Mouse (Mus musculus) myocyte (in vitro differentiated cells): ENCODE data around the gene Parvb. TPM values are rescaled to one million over a fixed set of nuclear protein-coding genes. Genes with fewer than 3 reads are reported as not detected.
A peak's percentile ranks its signal among the peaks of the same experiment; 100 is the strongest.

ENCODE experiments used
- H3K27me3 ChIP-seq: one replicate; pipeline ENCODE4 v1.6.1; 2011; ENCODE audit not compliant: control insufficient read depth, insufficient read depth, insufficient read length
- H3K36me3 ChIP-seq: one replicate; pipeline ENCODE4 v1.6.1; 2011; ENCODE audit not compliant: control insufficient read depth, insufficient read depth
- H3K4me2 ChIP-seq: one replicate; pipeline ENCODE4 v1.6.1; 2011; ENCODE audit warnings: low read depth, control low read depth
- H3K4me3 ChIP-seq: one replicate; pipeline ENCODE4 v1.5.1; 2011; ENCODE audit warnings: mild to moderate bottlenecking, control low read depth, moderate library complexity
- H3K79me2 ChIP-seq: one replicate; pipeline ENCODE4 v1.6.1; 2011; ENCODE audit not compliant: control insufficient read depth, insufficient read depth
- H3ac ChIP-seq: one replicate; pipeline ENCODE4 v1.6.1; 2011; ENCODE audit not compliant: control insufficient read depth, insufficient read length
- CEBPB ChIP-seq: IDR thresholded peaks from 2 replicates; pipeline ENCODE4 v1.6.1; 2011; ENCODE audit warnings: mild to moderate bottlenecking, moderate library complexity; ENCODE audit not compliant: poor library complexity, insufficient read depth, severe bottlenecking
- E2F4 ChIP-seq: IDR thresholded peaks from one replicate; pipeline ENCODE4 v1.6.1; 2011; ENCODE audit warnings: mild to moderate bottlenecking, control low read depth, moderate library complexity; ENCODE audit not compliant: insufficient read depth
- MAX ChIP-seq: IDR thresholded peaks from one replicate; pipeline ENCODE4 v1.6.1; 2011; ENCODE audit warnings: low read depth, mild to moderate bottlenecking, control low read depth
- MYOD1 ChIP-seq, 3 experiments: IDR thresholded peaks; one replicate each; pipeline ENCODE4 v1.6.1; 2011; ENCODE audit warnings: control low read depth in 2 of 3, low read depth in 2 of 3, mild to moderate bottlenecking in 2 of 3, moderate library complexity in 1 of 3; ENCODE audit not compliant: insufficient read length in 2 of 3, control insufficient read depth in 1 of 3
- MYOG ChIP-seq, 3 experiments: IDR thresholded peaks; one replicate each; pipeline ENCODE4 v1.6.1; 2011; ENCODE audit warnings: control low read depth in 2 of 3, low read depth in 2 of 3, mild to moderate bottlenecking in 2 of 3; ENCODE audit not compliant: insufficient read length in 2 of 3, control insufficient read depth in 1 of 3, insufficient read depth in 1 of 3
- POLR2A ChIP-seq: IDR thresholded peaks from one replicate; pipeline ENCODE4 v1.6.1; 2011; ENCODE audit warnings: low read depth, mild to moderate bottlenecking, control low read depth, moderate library complexity; ENCODE audit not compliant: insufficient read length
- POLR2AphosphoS2 ChIP-seq: IDR thresholded peaks from one replicate; pipeline ENCODE4 v1.6.1; 2011; ENCODE audit warnings: low read depth, control low read depth; ENCODE audit not compliant: insufficient read length
- REST ChIP-seq: IDR thresholded peaks from one replicate; pipeline ENCODE4 v1.6.1; 2011; ENCODE audit warnings: mild to moderate bottlenecking, control low read depth, moderate library complexity; ENCODE audit not compliant: insufficient read depth, insufficient read length
- SRF ChIP-seq: IDR thresholded peaks from one replicate; pipeline ENCODE4 v1.6.1; 2011; ENCODE audit warnings: low read depth; ENCODE audit not compliant: control insufficient read depth, insufficient read length
- TCF12 ChIP-seq: IDR thresholded peaks from one replicate; pipeline ENCODE4 v1.6.1; 2011; ENCODE audit warnings: mild to moderate bottlenecking, control low read depth; ENCODE audit not compliant: poor library complexity, insufficient read depth, severe bottlenecking
- TCF3 ChIP-seq: IDR thresholded peaks from one replicate; pipeline ENCODE4 v1.6.1; 2011; ENCODE audit warnings: low read depth, control low read depth; ENCODE audit not compliant: insufficient read length
- USF1 ChIP-seq: IDR thresholded peaks from one replicate; pipeline ENCODE4 v1.6.1; 2011; ENCODE audit warnings: low read depth, mild to moderate bottlenecking, control low read depth, moderate library complexity
- polyA plus RNA-seq: library from polyadenylated mRNA; unstranded; fragments of >200 nt; fragmentation: generic; extraction: Trizol; gene quantifications from one replicate; pipeline ENCODE4 v1.2.1, GENCODE M21; 2012; ENCODE audit warnings: missing spikeins

Parvb gene
- polyA plus RNA-seq, 1 experiment: 86.2 TPM

GRCm38 (mm10) chr15:84241520-84241919 lies 9.7 kb downstream of the Parvb start:
- no peaks in the 10 kb centered on the region for H3K27me3 ChIP-seq
- peaks cover 7% of the 10 kb centered on the region for H3K36me3 ChIP-seq
- peaks cover 99% of the 10 kb centered on the region for H3K79me2 ChIP-seq
- peak overlapping the region; percentile 48 for H3K4me2 ChIP-seq
- H3K4me3 ChIP-seq: no peak overlapping the region
- TF ChIP-seq SRF (no peak), CEBPB (no peak), TCF12 (peak; percentile 37), MAX (no peak), MYOD1 (IDR thresholded peaks at IDR 0.05; ENCODE audit: control insufficient read depth in 1 of 3, insufficient read length in 2 of 3, low read depth in 2 of 3) (peak; percentile 8 to 79 (median 61)), REST (no peak), POLR2AphosphoS2 (no peak), TCF3 (no peak), USF1 (peak; percentile 19), POLR2A (no peak), MYOG (IDR thresholded peaks at IDR 0.05; ENCODE audit: control insufficient read depth in 1 of 3, insufficient read depth in 1 of 3, insufficient read length in 2 of 3, low read depth in 2 of 3) (peak; percentile 45 to 85 (median 83)), E2F4 (no peak)
- H3ac ChIP-seq: no peak overlapping the region

GRCm38 (mm10) chr15:84245104-84245503 lies 13.3 kb downstream of the Parvb start:
- H3K36me3 ChIP-seq: peaks cover 12% of the 10 kb centered on the region
- no peak overlapping the region for H3K4me2 ChIP-seq
- no peak overlapping the region for H3K4me3 ChIP-seq
- no peaks in the 10 kb centered on the region for H3K27me3 ChIP-seq
- TF ChIP-seq USF1 (no peak), POLR2AphosphoS2 (no peak), E2F4 (no peak), REST (no peak), SRF (no peak), MAX (no peak), MYOD1 (IDR thresholded peaks at IDR 0.05; ENCODE audit: control insufficient read depth in 1 of 3, insufficient read length in 2 of 3, low read depth in 2 of 3) (no peak), TCF12 (no peak), CEBPB (no peak), POLR2A (no peak), TCF3 (no peak), MYOG (IDR thresholded peaks at IDR 0.05; ENCODE audit: control insufficient read depth in 1 of 3, insufficient read depth in 1 of 3, insufficient read length in 2 of 3, low read depth in 2 of 3) (no peak)
- H3ac ChIP-seq: no peak overlapping the region
- peaks cover 100% of the 10 kb centered on the region for H3K79me2 ChIP-seq

- Histone ChIP-seq H3K79me2 (peaks cover 100% of the 10 kb centered on the region), H3K27me3 (no peaks in the 10 kb centered on the region), H3ac (no peak overlapping the region), H3K36me3 (peaks cover 12% of the 10 kb centered on the region), H3K4me3 (no peak overlapping the region), H3K4me2 (no peak overlapping the region)
- TF ChIP-seq CEBPB (no peak), MAX (no peak), SRF (no peak)
Observed at GRCm38 (mm10) chr15:84246195-84246594, 14.4 kb downstream of the Parvb start.

GRCm38 (mm10) chr15:84247309-84247708 lies 15.5 kb downstream of the Parvb start:
- Histone ChIP-seq H3K27me3 (no peaks in the 10 kb centered on the region), H3ac (no peak overlapping the region), H3K36me3 (peaks cover 12% of the 10 kb centered on the region), H3K4me3 (no peak overlapping the region), H3K4me2 (no peak overlapping the region), H3K79me2 (peaks cover 98% of the 10 kb centered on the region)
- TF ChIP-seq MAX (no peak), E2F4 (no peak), POLR2AphosphoS2 (no peak)

- H3ac ChIP-seq: no peak overlapping the region
- TF ChIP-seq TCF12: peak; percentile 50
- peak; percentile 49 to 90 (median 66) for TF ChIP-seq MYOD1 (IDR thresholded peaks at IDR 0.05; ENCODE audit: control insufficient read depth in 1 of 3, insufficient read length in 2 of 3, low read depth in 2 of 3)
- TF ChIP-seq MYOG (IDR thresholded peaks at IDR 0.05; ENCODE audit: control insufficient read depth in 1 of 3, insufficient read depth in 1 of 3, insufficient read length in 2 of 3, low read depth in 2 of 3): peak; percentile 54 to 96 (median 94)
- TF ChIP-seq E2F4: no peak
- no peak for TF ChIP-seq POLR2A
- no peak for TF ChIP-seq USF1
- no peak for TF ChIP-seq MAX
- TF ChIP-seq REST: no peak
- peak; percentile 59 for TF ChIP-seq TCF3
- no peak for TF ChIP-seq SRF
- no peak for TF ChIP-seq POLR2AphosphoS2
- no peak for TF ChIP-seq CEBPB
- peaks cover 5% of the 10 kb centered on the region for H3K36me3 ChIP-seq
- no peak overlapping the region for H3K4me3 ChIP-seq
- H3K27me3 ChIP-seq: no peaks in the 10 kb centered on the region
- H3K79me2 ChIP-seq: peaks cover 90% of the 10 kb centered on the region
- H3K4me2 ChIP-seq: peak overlapping the region; percentile 31
Observed at GRCm38 (mm10) chr15:84251227-84251626, 19.4 kb downstream of the Parvb start.
